Mouse (Mus musculus) heart, adult 2 months (tissue): Measurements from ENCODE around the gene Naaladl2.

Experiments
- CTCF ChIP-seq: fragments of 200-600 bp; IDR thresholded peaks from 2 replicates; pipeline ENCODE4 v1.8.1; 2022; ENCODE audit warnings: antibody characterized with exemption, mild to moderate bottlenecking, moderate library complexity
- EP300 ChIP-seq: fragments of 200-500 bp; IDR thresholded peaks from 2 replicates; pipeline ENCODE4 v1.6.1; 2011; ENCODE audit warnings: low read depth, low read length, control low read depth; ENCODE audit not compliant: insufficient read depth
- POLR2A ChIP-seq: fragments of 200-500 bp; IDR thresholded peaks from 2 replicates; pipeline ENCODE4 v1.6.1; 2011; ENCODE audit warnings: mild to moderate bottlenecking, low read depth, low read length, control low read depth; ENCODE audit not compliant: insufficient read depth

- TF ChIP-seq CTCF (no peak), POLR2A (no peak), EP300 (no peak)
Measured at GRCm38 (mm10) chr3:24781687-24782086, 362.4 kb downstream of the Naaladl2 start.
